Mouse (Mus musculus): ENCODE data around the gene Bnc2.

Bnc2 gene

GRCm38 (mm10) chr4:84632832-84633789 is 42.0 kb downstream of the Bnc2 start:
- DNase-seq (ENCODE audit: low spot score in 2 of 2) = no peak

GRCm38 (mm10) chr4:84627616-84628015 is 47.5 kb downstream of the Bnc2 start:
- DNase-seq (ENCODE audit: low spot score in 2 of 2) = no peak

- DNase-seq (ENCODE audit: low spot score in 2 of 2) = no peak
Measured at GRCm38 (mm10) chr4:84623312-84623711, 51.8 kb downstream of the Bnc2 start.

- DNase-seq (ENCODE audit: low spot score in 2 of 2) = no peak
Measured at GRCm38 (mm10) chr4:84621785-84622184, 53.3 kb downstream of the Bnc2 start.

GRCm38 (mm10) chr4:84609861-84610260 is 65.2 kb downstream of the Bnc2 start:
- DNase-seq (ENCODE audit: low spot score in 2 of 2) = no peak

GRCm38 (mm10) chr4:84604461-84604860 is 70.6 kb downstream of the Bnc2 start:
- no peak for DNase-seq (ENCODE audit: low spot score in 2 of 2)

GRCm38 (mm10) chr4:84580260-84580952 is 94.7 kb downstream of the Bnc2 start:
- DNase-seq (ENCODE audit: low spot score in 2 of 2) = no peak

- no peak for DNase-seq (ENCODE audit: low spot score in 2 of 2)
Measured at GRCm38 (mm10) chr4:84578296-84578695, 96.8 kb downstream of the Bnc2 start.

GRCm38 (mm10) chr4:84566123-84566522 is 109.0 kb downstream of the Bnc2 start:
- DNase-seq (ENCODE audit: low spot score in 2 of 2) = no peak

GRCm38 (mm10) chr4:84545204-84545871 is 129.7 kb downstream of the Bnc2 start:
- peak in 1 of 2 experiments; percentile 3 for DNase-seq (ENCODE audit: low spot score in 2 of 2)

- DNase-seq (ENCODE audit: low spot score in 2 of 2) = no peak
Measured at GRCm38 (mm10) chr4:84544646-84545045, 130.4 kb downstream of the Bnc2 start.

GRCm38 (mm10) chr4:84540531-84540930 is 134.5 kb downstream of the Bnc2 start:
- DNase-seq (ENCODE audit: low spot score in 2 of 2) = no peak

GRCm38 (mm10) chr4:84539396-84539795 is 135.7 kb downstream of the Bnc2 start:
- DNase-seq (ENCODE audit: low spot score in 2 of 2) = no peak

GRCm38 (mm10) chr4:84528886-84529789 is 145.9 kb downstream of the Bnc2 start:
- no peak for DNase-seq (ENCODE audit: low spot score in 2 of 2)

- DNase-seq (ENCODE audit: low spot score in 2 of 2) = no peak
Measured at GRCm38 (mm10) chr4:84528358-84528757, 146.7 kb downstream of the Bnc2 start.

- no peak for DNase-seq (ENCODE audit: low spot score in 2 of 2)
Measured at GRCm38 (mm10) chr4:84527066-84527933, 147.8 kb downstream of the Bnc2 start.

GRCm38 (mm10) chr4:84523651-84524221 is 151.3 kb downstream of the Bnc2 start:
- no peak for DNase-seq (ENCODE audit: low spot score in 2 of 2)

- DNase-seq (ENCODE audit: low spot score in 2 of 2) = no peak
Measured at GRCm38 (mm10) chr4:84523211-84523610, 151.9 kb downstream of the Bnc2 start.

GRCm38 (mm10) chr4:84521562-84521961 is 153.5 kb downstream of the Bnc2 start:
- no peak for DNase-seq (ENCODE audit: low spot score in 2 of 2)

GRCm38 (mm10) chr4:84510466-84510865 is 164.6 kb downstream of the Bnc2 start:
- no peak for DNase-seq (ENCODE audit: low spot score in 2 of 2)
